In genomic region chr5:119807481-119808183, GRCm38 (mm10) we compare ENCODE assay signal across 20 mouse cellular contexts. TPM values are rescaled to one million over a fixed set of nuclear protein-coding genes. Genes with fewer than 3 reads are reported as not detected.
DNase-seq lines count a peak whose midpoint lies in the region; ATAC-seq lines count a peak whose summit lies in the region.
"Had no signal": no experiment of that assay in that cellular context is flagged by ENCODE, and none has a peak within 500 bp of the region (broad histone marks: within the 10 kb centered on the region; RNA-seq: fewer than 3 reads in every experiment).

No protein-coding gene starts in this region.

- H3K36me3 ChIP-seq in heart, embryonic 11.5 days (ENCODE audit: control insufficient read depth, insufficient read depth, low read length), result no peaks in the 10 kb centered on the region
- no peaks in the 10 kb centered on the region for H3K36me3 ChIP-seq in neural tube, embryonic 15.5 days
- H3K36me3 ChIP-seq in limb, embryonic 15.5 days, result no peaks in the 10 kb centered on the region
- H3K36me3 ChIP-seq: G1E; neural tube, embryonic 13.5 days had no signal

- DNase-seq in heart, adult 9 months (ENCODE audit: low spot score in 2 of 2), result no peak
- DNase-seq in neural tube, embryonic 10.5 days (ENCODE audit: extremely low spot score, low spot score), result peak; percentile 34
- no peak for DNase-seq in gastrocnemius, postnatal 25 days
- DNase-seq in layer of hippocampus, adult 8-10 months (ENCODE audit: low spot score in 2 of 2), result no peak
- DNase-seq: adrenal gland, adult 2 months; cerebellum, adult 18-20 months; gastrocnemius, adult 2 months; kidney, adult 8-10 months; kidney, postnatal 4 days; right cerebral cortex, postnatal 4 days; thymus, adult 2 months had no signal

- peaks cover 11% of the 10 kb centered on the region; the same call in 1 of the 2 replicates for H3K4me1 ChIP-seq in heart, embryonic 11.5 days (ENCODE audit: control insufficient read depth, insufficient read depth, low read length)
- H3K4me1 ChIP-seq in neural tube, embryonic 15.5 days, result no peaks in the 10 kb centered on the region
- peaks cover 11% of the 10 kb centered on the region for H3K4me1 ChIP-seq in limb, embryonic 15.5 days
- H3K4me1 ChIP-seq: neural tube, embryonic 13.5 days had no signal

- ATAC-seq in heart, embryonic 11.5 days (replicated peaks; ENCODE audit: insufficient number of reproducible peaks, low FRiP score, low TSS enrichment), result no peak
- ATAC-seq in neural tube, embryonic 15.5 days (ENCODE audit: low FRiP score), result no peak
- no peak for ATAC-seq in limb, embryonic 15.5 days (ENCODE audit: insufficient number of reproducible peaks, low FRiP score, low TSS enrichment, low read depth)
- ATAC-seq: forebrain, embryonic 16.5 days had no signal

- no peak overlapping the region for H3K9ac ChIP-seq in heart, embryonic 11.5 days (ENCODE audit: low read depth, low read length)
- no peak overlapping the region for H3K9ac ChIP-seq in neural tube, embryonic 15.5 days (replicated peaks)
- H3K9ac ChIP-seq in limb, embryonic 15.5 days, result no peak overlapping the region
- H3K9ac ChIP-seq: neural tube, embryonic 13.5 days had no signal

- H3K4me3 ChIP-seq in heart, embryonic 11.5 days (ENCODE audit: low read depth, low read length), result no peak overlapping the region
- no peak overlapping the region for H3K4me3 ChIP-seq in neural tube, embryonic 15.5 days (replicated peaks)
- H3K4me3 ChIP-seq in limb, embryonic 15.5 days, result no peak overlapping the region
- H3K4me3 ChIP-seq: gastrocnemius, adult 2 months; neural tube, embryonic 13.5 days had no signal

- H3K9me3 ChIP-seq in heart, embryonic 11.5 days (replicated peaks; ENCODE audit: control insufficient read depth, low read length), result no peaks in the 10 kb centered on the region
- 0 out of 2 replicates have a peak, but pooled peaks cover 2% of the 10 kb centered on the region for H3K9me3 ChIP-seq in neural tube, embryonic 15.5 days (replicated peaks)
- no peaks in the 10 kb centered on the region for H3K9me3 ChIP-seq in limb, embryonic 15.5 days

- H3K27me3 ChIP-seq in heart, embryonic 11.5 days (ENCODE audit: control insufficient read depth, insufficient read depth, low read length), result peaks cover 41% of the 10 kb centered on the region
- peaks cover 98% of the 10 kb centered on the region for H3K27me3 ChIP-seq in neural tube, embryonic 15.5 days (replicated peaks)
- peaks cover 89% of the 10 kb centered on the region for H3K27me3 ChIP-seq in limb, embryonic 15.5 days

- WGBS in heart, embryonic 11.5 days (ENCODE audit: insufficient replicate concordance), result 11% methylated on average over 20 of the region's 20 CpGs
- WGBS in neural tube, embryonic 15.5 days, result 1% methylated on average over 20 of the region's 20 CpGs
- WGBS in limb, embryonic 15.5 days, result 6% methylated on average over 20 of the region's 20 CpGs

- H3K4me2 ChIP-seq in heart, embryonic 11.5 days, result 0 out of 2 replicates have a peak overlapping the region, but pooled peaks have one; percentile 9
- no peak overlapping the region for H3K4me2 ChIP-seq in neural tube, embryonic 15.5 days
- H3K4me2 ChIP-seq in limb, embryonic 15.5 days, result 0 out of 2 replicates have a peak overlapping the region, but pooled peaks have one; percentile 1
- H3K4me2 ChIP-seq: neural tube, embryonic 13.5 days had no signal

- H3K27ac ChIP-seq in heart, embryonic 11.5 days (ENCODE audit: low read depth, low read length), result no peak overlapping the region
- H3K27ac ChIP-seq in neural tube, embryonic 15.5 days (replicated peaks), result no peak overlapping the region
- peak overlapping the region; percentile 65 for H3K27ac ChIP-seq in limb, embryonic 15.5 days
- H3K27ac ChIP-seq: gastrocnemius, adult 2 months; macrophage; neural tube, embryonic 13.5 days had no signal

RNA-seq across cellular contexts. Expression of gene Tbx5, which starts 24.8 kb away (rescaled TPM):
- polyA plus RNA-seq in heart, embryonic 11.5 days (2014; fragmentation: Nextera tagmentation; extraction: Ambion mirVana), result 40.1 and 41.1 TPM in 2 replicates
- polyA plus RNA-seq in neural tube, embryonic 15.5 days (2015; fragmentation: Nextera tagmentation; extraction: Ambion mirVana), result 0.10 and 0.19 TPM in 2 replicates
- 18.1 and 21.3 TPM in 2 replicates for polyA plus RNA-seq in limb, embryonic 15.5 days (2015; fragmentation: Nextera tagmentation; extraction: Ambion mirVana)
- under 1 TPM in 1 of 2 experiments, not detected in 1; 0.19 TPM for total RNA-seq in gastrocnemius, postnatal 25 days (2021)
- not detected for total RNA-seq in layer of hippocampus, adult 8-10 months (2022)
- total RNA-seq: liver, adult 2 months had no signal
- polyA plus RNA-seq: cortical plate, adult 2 months; forebrain, embryonic 16.5 days; G1E; liver, adult 2 months; macrophage had no signal

Comparison
In these comparisons a context has a peak if more than half of its experiments do, and no peak if none do; other contexts are left out.
1. RNA of gene Tbx5, which starts 24.8 kb away (polyA plus RNA-seq): 40.1 to 41.1 TPM in heart, embryonic 11.5 days and 18.1 to 21.3 TPM in limb, embryonic 15.5 days; 0.10 to 0.19 TPM in neural tube, embryonic 15.5 days; every median in the first group is over 10 times any median in the second.